Mouse (Mus musculus) ES-E14 (cell line): ENCODE measurements around the gene Rrnad1. TPM values are rescaled to one million over a fixed set of nuclear protein-coding genes. Genes with fewer than 3 reads are reported as not detected.

Experiments
- DNase-seq: peaks from one replicate; pipeline ENCODE4 v3.0.0-alpha.2; 2013; ENCODE audit warnings: low read depth, low spot score
- H3K27ac ChIP-seq: 2 replicates; pipeline ENCODE4 v1.5.1; 2012; ENCODE audit warnings: low read depth, mild to moderate bottlenecking, low read length, moderate library complexity, mixed read lengths; ENCODE audit not compliant: poor library complexity, insufficient read depth, severe bottlenecking
- H3K36me3 ChIP-seq: 2 replicates; pipeline ENCODE4 v1.6.1; 2012; ENCODE audit warnings: mild to moderate bottlenecking, low read length, moderate library complexity, mixed read lengths; ENCODE audit not compliant: control insufficient read depth, poor library complexity, insufficient read depth, severe bottlenecking
- H3K4me1 ChIP-seq, 2 experiments: fragments of 150-350 bp in 1 of 2; sonication (generic) in 1 of 2; 2 replicates each; pipeline ENCODE4 v1.6.1; 2012; ENCODE audit warnings: low read length in 2 of 2, mild to moderate bottlenecking in 1 of 2, mixed read lengths in 1 of 2; ENCODE audit not compliant: control insufficient read depth in 2 of 2, insufficient read depth in 2 of 2, poor library complexity in 1 of 2
- H3K4me3 ChIP-seq, 2 experiments: fragments of 150-350 bp in 1 of 2; sonication (generic) in 1 of 2; 2 replicates each; pipeline ENCODE4 v1.5.1; 2012; ENCODE audit warnings: low read length in 2 of 2, low read depth in 1 of 2, mild to moderate bottlenecking in 1 of 2, mixed read lengths in 1 of 2; ENCODE audit not compliant: insufficient read depth in 1 of 2, poor library complexity in 1 of 2, severe bottlenecking in 1 of 2
- H3K9ac ChIP-seq: 2 replicates; pipeline ENCODE4 v1.6.1; 2012; ENCODE audit warnings: low read depth, mild to moderate bottlenecking, low read length, mixed read lengths; ENCODE audit not compliant: poor library complexity, insufficient read depth, severe bottlenecking
- H3K9me3 ChIP-seq: fragments of 150-350 bp; sonication (generic); 2 replicates; pipeline ENCODE4 v1.6.1; 2012; ENCODE audit warnings: low read depth, mild to moderate bottlenecking, low read length; ENCODE audit not compliant: control insufficient read depth, insufficient read depth
- CHD2 ChIP-seq: IDR thresholded peaks from 2 replicates; pipeline ENCODE4 v1.6.1; 2014; ENCODE audit warnings: mild to moderate bottlenecking, low read depth, low read length, inconsistent platforms
- HCFC1 ChIP-seq: IDR thresholded peaks from 2 replicates; pipeline ENCODE4 v1.6.1; 2012; ENCODE audit warnings: low read length, inconsistent platforms, borderline replicate concordance; ENCODE audit not compliant: insufficient read depth
- MAFK ChIP-seq: IDR thresholded peaks from 2 replicates; pipeline ENCODE4 v1.6.1; 2014; ENCODE audit warnings: mild to moderate bottlenecking, low read depth, low read length, inconsistent platforms; ENCODE audit not compliant: insufficient read depth
- ZC3H11A ChIP-seq: IDR thresholded peaks from 2 replicates; pipeline ENCODE4 v1.6.1; 2012; ENCODE audit warnings: low read depth, mild to moderate bottlenecking, inconsistent platforms, low read length, borderline replicate concordance
- ZNF384 ChIP-seq: IDR thresholded peaks from 2 replicates; pipeline ENCODE4 v1.6.1; 2012; ENCODE audit warnings: low read depth, low read length, inconsistent platforms
- in situ Hi-C, 2 experiments: fragments of 600-800 bp; cut with MboI; formaldehyde crosslinking; loops; one replicate each; pipeline ENCODE4 v1.15.1; 2025; ENCODE audit warnings: low sequenced_read_pairs in 2 of 2, inconsistent platforms in 1 of 2; ENCODE audit not compliant: unreplicated experiment in 2 of 2
- total RNA-seq: library from RNA; depleted of rRNA; stranded (reverse); fragments of 300-350 nt; gene quantifications from 2 replicates; pipeline ENCODE4 v1.2.3, GENCODE M21; 2012

The Rrnad1 gene
- total RNA-seq, 1 experiment: 22.0 TPM

- DNase-seq: no peak
- TF ChIP-seq ZC3H11A (no peak), CHD2 (no peak), ZNF384 (no peak), MAFK (no peak), HCFC1 (no peak)
- H3K36me3 ChIP-seq: peaks cover 43% of the 10 kb centered on the region
- no peaks in the 10 kb centered on the region for H3K9me3 ChIP-seq
- H3K9ac ChIP-seq: no peak overlapping the region
- H3K27ac ChIP-seq: no peak overlapping the region
- in situ Hi-C loops: no loop called here
- peaks cover under 1 to 4% of the 10 kb centered on the region in 2 experiments; a peak in 3 of 4 replicates for H3K4me1 ChIP-seq
- no peak overlapping the region for H3K4me3 ChIP-seq
Observed at GRCm38 (mm10) chr3:87918551-87918950, 12.0 kb downstream of the Rrnad1 start.

GRCm38 (mm10) chr3:87916990-87917389, 13.5 kb downstream of the Rrnad1 start:
- in situ Hi-C loops: no loop called here
- DNase-seq: no peak
- H3K4me1 ChIP-seq: peaks cover 8 to 11% of the 10 kb centered on the region in 2 experiments
- H3K4me3 ChIP-seq: no peak overlapping the region
- no peak for TF ChIP-seq HCFC1
- no peak for TF ChIP-seq MAFK
- TF ChIP-seq ZNF384: no peak
- TF ChIP-seq ZC3H11A: no peak
- no peak for TF ChIP-seq CHD2
- no peaks in the 10 kb centered on the region for H3K9me3 ChIP-seq
- no peak overlapping the region for H3K9ac ChIP-seq
- H3K27ac ChIP-seq: no peak overlapping the region
- H3K36me3 ChIP-seq: peaks cover 41% of the 10 kb centered on the region

GRCm38 (mm10) chr3:87913891-87914290, 16.6 kb downstream of the Rrnad1 start:
- peaks cover 43% of the 10 kb centered on the region for H3K36me3 ChIP-seq
- no peaks in the 10 kb centered on the region for H3K9me3 ChIP-seq
- DNase-seq: no peak
- H3K9ac ChIP-seq: no peak overlapping the region
- H3K4me3 ChIP-seq: no peak overlapping the region
- TF ChIP-seq MAFK (no peak), ZC3H11A (no peak), HCFC1 (no peak), ZNF384 (no peak), CHD2 (no peak)
- in situ Hi-C loops: no loop called here
- no peak overlapping the region for H3K27ac ChIP-seq
- peaks cover 10 to 18% of the 10 kb centered on the region in 2 experiments for H3K4me1 ChIP-seq

GRCm38 (mm10) chr3:87913491-87913890, 17.0 kb downstream of the Rrnad1 start:
- in situ Hi-C loops: no loop called here
- peaks cover 43% of the 10 kb centered on the region for H3K36me3 ChIP-seq
- no peak overlapping the region for H3K9ac ChIP-seq
- no peak overlapping the region for H3K4me3 ChIP-seq
- DNase-seq: no peak
- H3K4me1 ChIP-seq: peaks cover 12 to 18% of the 10 kb centered on the region in 2 experiments
- no peak overlapping the region for H3K27ac ChIP-seq
- TF ChIP-seq HCFC1 (no peak), MAFK (no peak), ZC3H11A (no peak), ZNF384 (no peak), CHD2 (no peak)
- no peaks in the 10 kb centered on the region for H3K9me3 ChIP-seq
